Mouse (Mus musculus) limb, embryonic 14.5 days (tissue): ENCODE measurements around the gene Mpp2. TPM values are rescaled to one million over a fixed set of nuclear protein-coding genes. Genes with fewer than 3 reads are reported as not detected.

Experiments used
- ATAC-seq: fragments of 200-750 bp; cut with Nextera tagmentation; 2 replicates; pipeline ENCODE4 v1.8.0; 2017; ENCODE audit warnings: low read depth, moderate number of reproducible peaks, moderate TSS enrichment; ENCODE audit not compliant: low FRiP score
- DNase-seq: peaks from one replicate; pipeline ENCODE4 v3.0.0-alpha.2; 2015; ENCODE audit warnings: low spot score
- H3K27ac ChIP-seq: fragments of 300-500 bp; sonication (generic); replicated peaks from 2 replicates; pipeline ENCODE4 v1.5.1; 2014; ENCODE audit warnings: low read depth, mild to moderate bottlenecking, low read length, moderate library complexity, mixed read lengths
- H3K27me3 ChIP-seq: fragments of 300-500 bp; sonication (generic); 2 replicates; pipeline ENCODE4 v1.6.1; 2014; ENCODE audit warnings: low read length, mixed read lengths; ENCODE audit not compliant: control insufficient read depth, insufficient read depth
- H3K36me3 ChIP-seq: fragments of 300-500 bp; sonication (generic); 2 replicates; pipeline ENCODE4 v1.6.1; 2014; ENCODE audit warnings: mild to moderate bottlenecking, low read length, moderate library complexity, mixed read lengths; ENCODE audit not compliant: control insufficient read depth, insufficient read depth
- H3K4me1 ChIP-seq: fragments of 300-500 bp; sonication (generic); 2 replicates; pipeline ENCODE4 v1.6.1; 2014; ENCODE audit warnings: antibody characterized with exemption, low read length, mixed read lengths; ENCODE audit not compliant: control insufficient read depth, insufficient read depth
- H3K4me2 ChIP-seq: fragments of 300-500 bp; sonication (generic); replicated peaks from 2 replicates; pipeline ENCODE4 v1.6.1; 2014; ENCODE audit warnings: low read depth, mild to moderate bottlenecking, low read length, moderate library complexity; ENCODE audit not compliant: severe bottlenecking
- H3K4me3 ChIP-seq: fragments of 300-500 bp; sonication (generic); replicated peaks from 2 replicates; pipeline ENCODE4 v1.5.1; 2014; ENCODE audit warnings: low read length
- H3K9ac ChIP-seq: fragments of 300-500 bp; sonication (generic); 2 replicates; pipeline ENCODE4 v1.6.1; 2014; ENCODE audit warnings: mild to moderate bottlenecking, low read depth, low read length, moderate library complexity; ENCODE audit not compliant: severe bottlenecking
- H3K9me3 ChIP-seq: fragments of 300-500 bp; sonication (generic); 2 replicates; pipeline ENCODE4 v1.6.1; 2016; ENCODE audit warnings: low read length; ENCODE audit not compliant: control insufficient read depth
- POLR2A ChIP-seq: fragments of 200-500 bp; IDR thresholded peaks from 2 replicates; pipeline ENCODE4 v1.8.0; 2012; ENCODE audit warnings: inconsistent platforms, mild to moderate bottlenecking, moderate library complexity, borderline replicate concordance; ENCODE audit not compliant: insufficient read depth, insufficient read length; ENCODE audit errors: extremely low read depth
- WGBS: fragments of 180-500 bp; shearing (Covaris S2); extraction: QIAGEN DNeasy Blood & Tissue Kit; methylation state at CpG from one replicate; pipeline ENCODE4 v1.1.7; 2014; 5-methylcytosine and 5-hydroxymethylcytosine counted together
- polyA plus RNA-seq, 2 experiments: library from polyadenylated mRNA; depleted of rRNA in 1 of 2; stranded (reverse) in 1 of 2; unstranded in 1 of 2; fragments of >200 nt; fragmentation: Nextera tagmentation in 1 of 2; extraction: Ambion mirVana in 1 of 2; gene quantifications; 2 replicates each; pipeline versions ENCODE4 v1.2.1 to v1.2.3; 2012 to 2014

Gene Mpp2
- polyA plus RNA-seq, 2 experiments: 6.6 to 20.5 TPM

DNA sequence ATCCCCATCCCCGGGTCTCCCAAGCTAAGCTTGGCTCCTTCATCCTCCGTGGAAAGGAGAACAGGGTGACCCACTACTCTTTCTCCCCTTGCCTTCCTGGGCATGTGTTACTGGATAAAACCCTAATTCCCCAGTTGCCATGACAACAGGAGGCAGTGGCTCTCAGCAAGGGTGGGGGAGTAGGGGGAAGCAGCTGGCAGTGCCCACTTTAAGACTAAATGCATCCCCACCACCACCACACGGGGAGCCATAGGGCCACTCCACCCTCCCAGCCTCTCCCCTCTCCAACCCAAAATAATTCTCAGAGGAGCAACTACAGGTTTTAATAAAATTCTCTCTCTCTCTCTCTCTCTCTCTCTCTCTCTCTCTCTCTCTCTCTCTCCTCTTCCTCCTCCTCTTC, 2.0 kb downstream of the Mpp2 start:
- 16% methylated on average over 3 of the region's 3 CpGs for WGBS
- Histone ChIP-seq H3K27ac (peak overlapping the region; percentile 35; the same call in 1 of the 2 replicates), H3K4me1 (peaks cover 18% of the 10 kb centered on the region), H3K4me3 (peak overlapping the region; percentile 69), H3K27me3 (no peaks in the 10 kb centered on the region), H3K9me3 (no peaks in the 10 kb centered on the region), H3K9ac (0 out of 2 replicates have a peak overlapping the region, but pooled peaks have one; percentile 62), H3K4me2 (peak overlapping the region; percentile 91), H3K36me3 (no peaks in the 10 kb centered on the region)
- DNase-seq: peak; percentile 59
- ATAC-seq: no peak
- TF ChIP-seq POLR2A: no peak

DNA sequence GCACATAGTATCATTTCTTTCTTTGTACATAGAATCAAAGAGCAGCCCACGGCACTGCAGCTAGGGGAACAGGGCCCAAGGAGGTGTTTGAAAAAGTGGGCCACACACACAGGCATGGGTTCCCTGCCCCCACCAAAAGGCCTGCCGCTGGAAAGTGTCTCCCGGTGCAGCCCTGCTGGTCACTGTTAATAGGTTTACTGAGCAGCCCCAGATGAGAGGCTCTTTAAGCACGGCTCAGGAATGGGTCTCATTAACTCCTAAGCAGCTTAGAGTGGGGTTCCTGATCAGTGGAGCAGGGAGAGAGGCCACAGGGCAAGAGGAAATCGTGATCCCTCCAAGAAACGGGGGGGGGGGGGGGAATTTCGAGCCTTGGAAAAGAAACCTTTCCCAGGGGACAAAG, 4.2 kb downstream of the Mpp2 start:
- TF ChIP-seq POLR2A: no peak
- Histone ChIP-seq H3K36me3 (peaks cover 9% of the 10 kb centered on the region; the same call in 1 of the 2 replicates), H3K4me1 (peaks cover 12% of the 10 kb centered on the region), H3K9me3 (no peaks in the 10 kb centered on the region), H3K4me2 (no peak overlapping the region), H3K9ac (no peak overlapping the region), H3K27me3 (no peaks in the 10 kb centered on the region), H3K27ac (no peak overlapping the region), H3K4me3 (no peak overlapping the region)
- WGBS: 27% methylated on average over 7 of the region's 7 CpGs
- DNase-seq (no peak), ATAC-seq (no peak)

DNA sequence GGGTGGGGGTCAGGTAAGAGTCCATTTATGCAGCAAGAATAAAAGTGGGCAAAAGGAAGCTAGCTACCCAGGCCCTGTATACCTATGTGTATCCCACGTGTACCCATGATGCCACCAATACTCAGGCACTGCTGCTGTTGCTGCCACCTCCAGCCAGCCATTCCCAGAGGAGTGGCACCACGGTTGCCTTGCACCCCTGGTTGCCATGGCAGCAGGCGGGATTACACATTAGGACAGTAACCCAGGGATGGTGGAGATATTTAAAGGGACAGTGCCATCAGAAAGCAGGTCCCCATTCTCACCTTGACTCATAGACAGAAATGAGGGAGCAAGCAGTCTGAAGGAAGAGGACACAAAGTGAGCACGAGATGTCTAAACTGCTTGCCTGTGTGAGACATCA, 5.1 kb downstream of the Mpp2 start:
- Histone ChIP-seq H3K27ac (no peak overlapping the region), H3K4me3 (no peak overlapping the region), H3K9ac (no peak overlapping the region), H3K9me3 (no peaks in the 10 kb centered on the region), H3K4me1 (peaks cover 12% of the 10 kb centered on the region), H3K36me3 (peaks cover 16% of the 10 kb centered on the region), H3K27me3 (no peaks in the 10 kb centered on the region), H3K4me2 (no peak overlapping the region)
- 59% methylated on average over 4 of the region's 4 CpGs for WGBS
- DNase-seq (no peak), ATAC-seq (no peak)
- TF ChIP-seq POLR2A: no peak

DNA sequence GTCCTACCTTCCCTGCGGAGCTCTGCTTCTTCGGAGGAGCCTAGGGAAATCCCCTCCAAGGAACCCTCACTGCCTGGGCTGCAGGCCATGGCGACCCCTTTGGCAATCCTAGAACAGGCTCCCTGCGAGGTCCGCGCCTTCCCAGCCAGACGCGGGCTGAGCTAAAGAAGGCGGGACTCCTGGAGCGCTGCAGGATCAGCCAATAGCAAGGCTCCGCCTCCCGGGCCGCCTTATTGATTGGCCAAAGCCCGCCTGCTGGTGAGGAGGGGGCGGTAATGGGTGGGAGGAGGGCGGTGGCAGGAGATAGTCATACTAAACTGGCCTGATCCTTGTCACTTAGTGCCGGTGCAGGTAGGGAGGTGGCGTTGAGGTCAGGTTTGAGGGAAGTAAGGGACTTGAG, 6.0 kb downstream of the Mpp2 start:
- H3K4me3 ChIP-seq: peak overlapping the region; percentile 37
- peaks cover 20% of the 10 kb centered on the region for H3K36me3 ChIP-seq
- H3K4me2 ChIP-seq: peak overlapping the region; percentile 68
- peak; percentile 90 for DNase-seq
- peak overlapping the region; percentile 40 for H3K9ac ChIP-seq
- under 1% methylated on average over 18 of the region's 18 CpGs for WGBS
- no peaks in the 10 kb centered on the region for H3K27me3 ChIP-seq
- H3K4me1 ChIP-seq: peaks cover 12% of the 10 kb centered on the region
- no peaks in the 10 kb centered on the region for H3K9me3 ChIP-seq
- ATAC-seq: peak; percentile 93
- H3K27ac ChIP-seq: no peak overlapping the region
- TF ChIP-seq POLR2A: no peak

DNA sequence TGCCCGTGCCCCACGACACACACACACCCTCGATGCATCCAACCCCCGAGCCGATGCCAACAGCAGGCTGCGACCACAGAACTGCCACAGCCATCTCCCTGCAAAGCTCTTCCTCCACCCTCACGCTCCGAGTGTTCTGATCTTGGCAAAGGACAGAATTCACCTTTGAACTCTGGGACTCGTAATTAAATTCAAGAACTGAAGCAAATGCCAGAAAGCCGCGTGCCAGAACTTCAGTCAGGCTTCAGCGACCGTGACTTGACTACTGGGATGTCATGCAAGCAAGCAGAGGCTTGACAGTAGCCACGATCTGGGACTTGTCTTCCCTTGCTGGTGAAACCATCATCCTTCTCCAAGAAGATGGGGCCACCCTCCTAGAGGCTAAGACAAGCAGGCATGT, 14.6 kb downstream of the Mpp2 start:
- H3K4me2 ChIP-seq: no peak overlapping the region
- H3K4me3 ChIP-seq: no peak overlapping the region
- no peaks in the 10 kb centered on the region for H3K9me3 ChIP-seq
- H3K36me3 ChIP-seq: peaks cover 14% of the 10 kb centered on the region
- no peak overlapping the region for H3K9ac ChIP-seq
- DNase-seq: no peak
- H3K27me3 ChIP-seq: no peaks in the 10 kb centered on the region
- 0 out of 2 replicates have a peak, but pooled peaks cover 4% of the 10 kb centered on the region for H3K4me1 ChIP-seq
- no peak for TF ChIP-seq POLR2A
- H3K27ac ChIP-seq: no peak overlapping the region
- no peak for ATAC-seq
- WGBS: 79% methylated on average over 14 of the region's 14 CpGs

DNA sequence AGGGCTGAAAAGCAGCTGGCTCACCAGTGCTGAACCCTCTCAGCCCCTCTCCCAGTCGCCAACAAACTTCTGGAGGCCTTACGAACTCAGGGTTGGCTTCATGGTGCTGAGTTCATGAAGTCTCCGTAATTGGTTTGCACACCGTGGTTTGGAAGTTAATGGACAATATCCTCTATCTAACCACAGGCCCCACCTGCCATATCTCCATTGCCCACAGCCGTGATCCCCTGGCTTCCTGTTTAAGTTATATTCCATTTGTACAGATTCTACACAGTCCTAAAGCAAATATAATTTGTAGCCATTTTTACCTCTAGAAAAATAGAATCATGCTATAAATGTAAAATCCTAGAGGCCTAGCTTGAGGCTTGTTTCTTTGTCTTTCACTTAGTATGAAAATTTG, 15.6 kb downstream of the Mpp2 start:
- no peak overlapping the region for H3K9ac ChIP-seq
- DNase-seq: no peak
- H3K27ac ChIP-seq: no peak overlapping the region
- H3K36me3 ChIP-seq: peaks cover 6% of the 10 kb centered on the region
- H3K4me2 ChIP-seq: no peak overlapping the region
- 0 out of 2 replicates have a peak, but pooled peaks cover 4% of the 10 kb centered on the region for H3K4me1 ChIP-seq
- WGBS: 78% methylated on average over 5 of the region's 5 CpGs
- H3K9me3 ChIP-seq: no peaks in the 10 kb centered on the region
- no peak for TF ChIP-seq POLR2A
- H3K27me3 ChIP-seq: no peaks in the 10 kb centered on the region
- ATAC-seq: no peak
- H3K4me3 ChIP-seq: no peak overlapping the region
